Mouse (Mus musculus) layer of hippocampus, adult 18-20 months (tissue): Measurements from ENCODE around the gene Enox1. TPM values are rescaled to one million over a fixed set of nuclear protein-coding genes. Genes with fewer than 3 reads are reported as not detected.

Experiments used
- DNase-seq, 2 experiments: peaks; one replicate each; pipeline ENCODE4 v3.0.0; 2022; ENCODE audit warnings: low spot score in 2 of 2
- total RNA-seq, 2 experiments: library from RNA; stranded (reverse); gene quantifications; 2 replicates each; pipeline ENCODE4 v1.2.3; 2021

Gene Enox1
- total RNA-seq, 2 experiments from 2014 or later, result 61.5 to 62.6 TPM

GRCm38 (mm10) chr14:77662273-77662672, 505.7 kb downstream of the Enox1 start:
- DNase-seq, result no peak

GRCm38 (mm10) chr14:77662994-77663393, 506.4 kb downstream of the Enox1 start:
- DNase-seq, result no peak

GRCm38 (mm10) chr14:77668096-77668495, 511.5 kb downstream of the Enox1 start:
- no peak for DNase-seq

DNA sequence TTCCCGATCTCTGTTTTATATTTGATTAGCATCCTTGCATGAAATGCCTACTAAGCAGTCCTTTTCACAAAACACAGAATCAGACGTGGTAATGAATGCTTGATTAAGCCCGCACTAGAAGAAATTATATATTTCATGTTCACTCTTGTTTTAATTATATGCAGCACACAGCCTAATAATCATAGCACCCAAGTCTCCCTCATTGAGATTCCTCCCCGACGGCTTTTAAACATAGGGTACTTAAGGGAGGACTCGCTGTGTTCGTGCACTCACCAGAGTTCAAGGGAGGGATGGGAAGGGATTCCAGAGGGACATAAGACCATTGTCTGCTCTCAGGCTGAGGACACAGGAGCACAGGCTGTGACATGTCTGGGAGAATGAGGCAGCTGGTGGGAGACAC, 512.9 kb downstream of the Enox1 start:
- DNase-seq, result no peak

- peak; percentile 65 to 86 for DNase-seq
These were observed 514.4 kb downstream of the Enox1 start for GRCm38 (mm10) chr14:77670945-77671344.

GRCm38 (mm10) chr14:77671961-77672360, 515.4 kb downstream of the Enox1 start:
- DNase-seq, result no peak

GRCm38 (mm10) chr14:77673138-77673537, 516.6 kb downstream of the Enox1 start:
- no peak for DNase-seq

- peak in 1 of 2 experiments; percentile 30 for DNase-seq
These were observed 521.4 kb downstream of the Enox1 start for GRCm38 (mm10) chr14:77677951-77678350.

DNA sequence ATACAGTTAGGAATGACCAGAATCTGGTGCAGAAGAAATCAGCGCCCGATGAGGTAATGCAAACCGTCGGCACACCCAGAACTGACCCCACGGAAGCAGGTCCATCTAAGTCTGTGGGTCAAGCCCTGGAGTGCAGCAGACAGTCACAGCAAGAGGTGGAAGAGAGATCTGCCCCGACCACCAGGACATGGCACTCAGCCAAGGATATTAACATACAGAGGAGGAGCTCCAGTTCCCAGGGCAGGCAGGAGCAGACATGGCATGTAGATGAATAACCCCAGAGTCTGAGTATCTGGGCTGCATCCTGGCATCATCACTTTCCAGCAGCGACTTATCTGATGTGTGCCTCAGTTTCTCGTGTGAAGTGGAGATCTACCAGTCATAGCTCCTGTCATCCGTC, 523.3 kb downstream of the Enox1 start:
- DNase-seq, result no peak

DNA sequence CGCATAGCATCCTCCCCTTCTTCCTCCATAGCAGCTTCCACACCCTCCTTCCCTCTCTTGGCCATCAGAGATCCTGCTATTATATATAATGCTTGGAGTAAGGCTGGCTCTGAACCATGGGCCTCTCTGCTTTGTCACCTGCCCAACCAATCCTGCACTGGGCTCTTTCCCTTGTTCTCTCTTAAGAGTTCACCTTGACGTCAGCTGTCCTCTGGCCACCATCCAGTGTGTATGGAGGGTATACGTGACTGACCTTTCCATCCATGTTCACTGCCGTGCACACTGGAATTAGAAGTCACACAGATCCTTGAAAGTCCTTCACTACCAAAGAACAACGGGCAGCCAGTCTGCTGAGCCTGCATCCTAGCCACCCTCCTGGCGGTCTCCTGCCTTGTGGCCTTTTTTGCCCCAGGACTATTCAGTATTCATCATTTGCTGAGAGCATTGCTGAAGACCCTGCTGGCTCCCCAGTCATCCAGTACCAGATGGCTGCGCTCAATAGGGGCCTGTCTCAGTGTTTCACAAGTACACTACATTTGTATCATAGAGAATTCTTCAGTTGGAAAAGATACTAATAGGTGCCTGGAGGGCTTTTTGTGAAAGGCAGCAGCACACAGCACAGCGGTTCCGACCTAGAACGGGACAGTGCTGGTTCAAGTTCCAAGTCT, 526.5 kb downstream of the Enox1 start:
- DNase-seq, result no peak

- no peak for DNase-seq
These were observed 533.3 kb downstream of the Enox1 start for GRCm38 (mm10) chr14:77689816-77690215.

GRCm38 (mm10) chr14:77705006-77705405, 548.4 kb downstream of the Enox1 start:
- DNase-seq, result no peak

- DNase-seq, result no peak
These were observed 550.1 kb downstream of the Enox1 start for GRCm38 (mm10) chr14:77706511-77707246.

DNA sequence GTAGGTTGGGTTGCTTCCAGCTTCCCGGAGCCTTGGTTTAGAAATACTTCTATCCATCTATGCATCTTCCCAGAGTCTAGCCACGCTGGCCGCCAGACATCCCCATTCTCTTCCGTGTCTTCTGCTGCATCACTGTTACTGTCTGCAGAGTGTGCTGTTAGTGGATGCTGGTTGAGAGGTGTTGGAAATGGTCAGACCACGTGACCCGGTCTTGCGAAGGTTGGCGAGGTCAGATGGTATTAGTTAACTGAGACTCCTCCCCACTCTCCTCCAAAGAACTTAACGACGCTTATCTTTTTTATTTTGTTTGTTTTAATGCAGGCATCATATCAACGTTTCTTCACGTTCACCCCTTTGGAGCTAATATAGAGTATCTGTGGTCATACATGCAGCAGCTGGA, 550.7 kb downstream of the Enox1 start:
- no peak for DNase-seq

- peak in 1 of 2 experiments; percentile 25 for DNase-seq
These were observed 552.0 kb downstream of the Enox1 start for GRCm38 (mm10) chr14:77708354-77709150.

DNA sequence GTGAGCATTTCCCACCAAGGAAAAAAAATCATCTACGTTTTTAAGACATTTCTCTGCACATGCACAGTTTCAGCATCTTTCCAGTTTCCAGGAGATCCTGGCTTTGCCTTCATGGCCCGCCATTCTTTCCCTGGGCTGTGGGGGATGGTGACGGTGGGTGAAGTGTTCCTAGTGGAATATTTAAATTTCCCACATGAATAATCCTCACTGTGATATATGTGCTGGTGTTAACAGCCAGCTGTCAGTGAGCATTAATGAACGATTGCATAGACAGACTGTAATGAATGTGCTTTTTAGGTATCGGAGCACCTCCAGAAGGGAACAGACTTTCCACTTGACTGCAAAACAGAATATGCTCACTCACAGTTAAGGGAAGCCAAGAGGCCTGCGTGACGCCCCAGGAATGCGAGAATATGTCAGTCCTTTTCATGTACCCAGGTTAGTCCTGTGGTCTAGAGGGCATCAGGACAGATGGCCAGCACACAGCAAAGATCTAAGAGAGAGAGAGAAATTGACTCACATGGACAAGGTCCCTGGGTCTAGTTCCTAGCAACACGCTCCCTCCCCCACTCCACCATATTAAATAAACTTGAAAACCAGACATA, 558.5 kb downstream of the Enox1 start:
- DNase-seq, result no peak

GRCm38 (mm10) chr14:77716981-77717380, 560.4 kb downstream of the Enox1 start:
- no peak for DNase-seq

GRCm38 (mm10) chr14:77718814-77719213, 562.3 kb downstream of the Enox1 start:
- no peak for DNase-seq

GRCm38 (mm10) chr14:77738056-77738455, 581.5 kb downstream of the Enox1 start:
- DNase-seq, result no peak

DNA sequence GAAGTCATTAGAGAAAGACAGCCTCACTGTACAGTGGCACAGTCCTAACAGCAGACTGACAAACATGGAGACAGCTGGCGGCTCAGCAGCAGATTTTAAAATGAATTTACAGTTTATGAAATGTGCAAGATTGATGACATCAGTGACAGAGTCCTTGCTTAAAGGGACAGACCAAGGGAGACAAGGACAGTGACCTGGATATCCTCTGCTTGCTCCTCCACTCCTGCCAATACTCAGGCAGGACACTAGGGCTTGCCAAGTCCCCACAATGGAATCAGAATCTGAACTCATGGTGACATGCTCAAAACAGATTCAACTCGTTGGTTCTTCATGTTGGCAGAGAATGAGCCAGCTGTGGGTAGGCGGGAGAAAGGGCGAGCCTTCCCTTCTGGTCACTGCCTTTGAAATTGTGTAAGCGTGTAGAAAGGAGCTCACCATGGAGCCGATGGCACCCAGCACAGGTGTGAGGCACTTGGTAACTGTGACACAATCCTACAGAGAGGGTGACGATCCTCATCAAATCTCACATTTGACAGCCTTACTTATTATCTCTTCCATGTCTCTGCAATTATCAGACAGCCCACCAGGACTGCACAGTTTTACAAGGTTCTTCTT, 582.3 kb downstream of the Enox1 start:
- peak in 1 of 2 experiments; percentile 37 for DNase-seq

DNA sequence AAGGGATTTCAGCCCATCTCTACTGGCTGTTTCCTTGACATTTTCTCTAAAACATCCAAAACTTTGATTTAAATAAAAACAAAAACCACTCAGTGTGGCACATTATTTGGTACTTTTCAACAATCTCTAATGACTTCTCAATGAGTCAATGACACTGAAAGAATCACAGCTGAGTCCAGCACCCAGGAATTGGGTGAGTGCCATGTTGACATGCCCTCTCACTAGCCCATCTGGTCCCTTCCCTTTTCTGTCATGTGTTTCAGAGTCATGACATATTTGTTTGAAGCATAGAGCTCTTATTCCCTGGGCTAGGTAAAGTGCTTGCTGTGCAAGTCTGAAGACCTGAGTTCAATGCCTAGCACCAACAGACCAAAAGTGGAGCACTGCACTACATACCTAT, 582.8 kb downstream of the Enox1 start:
- DNase-seq, result no peak
